Mouse (Mus musculus): ENCODE data around the gene Zfp108. TPM values are rescaled to one million over a fixed set of nuclear protein-coding genes. Genes with fewer than 3 reads are reported as not detected.
A peak's percentile ranks its signal among the peaks of the same experiment; 100 is the strongest.
"Not testable (repeated sequence)": the region's sequence is repeated elsewhere in the genome, so short reads cannot be mapped to it uniquely, and the experiment has no call there.

Zfp108 gene
- total RNA-seq, 2 experiments from 2014 or later = 1.9 to 2.3 TPM

DNA sequence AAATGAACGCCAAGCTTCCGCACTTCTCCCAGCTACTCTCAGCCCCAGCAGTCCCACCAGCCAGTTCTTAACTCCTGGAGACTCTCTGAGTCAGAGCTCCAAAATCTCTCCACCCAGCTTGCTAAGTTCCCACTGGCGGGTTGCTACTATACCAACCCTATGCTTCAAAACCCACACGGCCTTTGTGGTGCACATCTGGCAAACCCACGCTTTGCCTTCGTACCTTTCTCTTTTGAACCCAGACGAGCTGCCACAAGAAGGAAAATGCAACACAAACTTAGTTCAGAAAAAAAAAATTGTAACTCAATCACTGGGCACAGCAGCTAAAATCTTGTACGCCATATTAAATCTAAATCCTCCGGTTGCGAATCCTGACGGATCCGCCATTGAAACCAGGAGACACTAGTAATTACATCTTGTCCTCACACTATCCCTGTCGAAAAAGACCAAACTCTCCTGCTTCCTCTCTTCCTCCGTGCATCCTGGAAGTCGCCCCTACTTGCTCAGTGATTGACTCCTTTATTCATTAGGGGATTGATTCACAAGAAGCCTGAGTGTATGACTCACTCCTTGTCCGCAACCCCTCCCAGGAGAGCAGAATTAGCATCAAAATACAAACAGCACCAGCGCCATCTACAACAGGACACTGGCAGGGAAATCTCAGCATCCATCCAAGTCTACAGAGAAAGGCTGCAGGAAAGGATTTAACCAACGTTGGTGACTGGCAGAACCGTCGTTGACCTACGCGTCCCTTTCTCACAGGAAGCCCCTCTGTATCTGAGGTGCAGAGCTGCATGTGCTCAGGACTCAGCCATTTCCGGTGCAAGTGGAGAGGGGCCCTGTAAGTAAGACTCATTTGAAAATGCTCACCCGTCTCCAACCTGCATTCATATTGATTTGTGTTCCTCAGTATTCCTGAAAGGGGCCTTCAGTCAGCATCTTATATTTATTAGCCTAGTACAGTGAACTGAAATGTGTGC, 13.9 kb downstream of the Zfp108 start:
- no peak overlapping the region for H3K4me3 ChIP-seq
- DNase-seq = no peak
- TF ChIP-seq CTCF (IDR thresholded peaks at IDR 0.05) = no peak
- intact Hi-C loops (cut with DNase I) = loop anchor here (2.0 to 5.0 kb wide), 3 partner anchors 14 to 156 kb away; partner anchors contain the start of genes Zfp108, Zfp112 and Zfp235
- H3K27ac ChIP-seq = no peak overlapping the region

DNA sequence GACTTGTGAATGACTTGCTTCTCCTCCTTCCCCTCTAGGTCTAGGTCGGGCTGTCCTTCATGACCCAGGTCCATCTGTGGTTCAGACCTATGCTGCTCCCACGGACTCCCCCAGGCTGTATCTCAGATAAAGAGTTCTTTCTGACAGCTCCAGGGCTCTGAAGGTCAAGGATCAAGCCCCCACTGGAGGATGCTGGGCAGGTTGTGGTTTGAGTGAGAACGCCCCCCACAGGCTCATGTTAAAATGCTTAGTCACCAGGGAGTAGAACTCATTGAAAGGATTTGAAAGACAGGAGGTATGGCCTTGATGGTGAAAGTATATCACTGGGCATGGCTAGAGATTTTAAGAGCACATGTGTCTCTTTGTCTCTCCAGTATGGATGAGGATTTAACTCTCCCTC, 14.7 kb downstream of the Zfp108 start:
- peak overlapping the region; percentile 81; the same call in 1 of the 2 replicates for H3K4me3 ChIP-seq
- no peak overlapping the region for H3K27ac ChIP-seq
- no peak for TF ChIP-seq CTCF (IDR thresholded peaks at IDR 0.05)
- DNase-seq = no peak
- intact Hi-C loops (cut with DNase I) = loop anchor here (2.0 to 5.0 kb wide), 3 partner anchors 14 to 157 kb away; partner anchors contain the start of genes Zfp108, Zfp112 and Zfp235

DNA sequence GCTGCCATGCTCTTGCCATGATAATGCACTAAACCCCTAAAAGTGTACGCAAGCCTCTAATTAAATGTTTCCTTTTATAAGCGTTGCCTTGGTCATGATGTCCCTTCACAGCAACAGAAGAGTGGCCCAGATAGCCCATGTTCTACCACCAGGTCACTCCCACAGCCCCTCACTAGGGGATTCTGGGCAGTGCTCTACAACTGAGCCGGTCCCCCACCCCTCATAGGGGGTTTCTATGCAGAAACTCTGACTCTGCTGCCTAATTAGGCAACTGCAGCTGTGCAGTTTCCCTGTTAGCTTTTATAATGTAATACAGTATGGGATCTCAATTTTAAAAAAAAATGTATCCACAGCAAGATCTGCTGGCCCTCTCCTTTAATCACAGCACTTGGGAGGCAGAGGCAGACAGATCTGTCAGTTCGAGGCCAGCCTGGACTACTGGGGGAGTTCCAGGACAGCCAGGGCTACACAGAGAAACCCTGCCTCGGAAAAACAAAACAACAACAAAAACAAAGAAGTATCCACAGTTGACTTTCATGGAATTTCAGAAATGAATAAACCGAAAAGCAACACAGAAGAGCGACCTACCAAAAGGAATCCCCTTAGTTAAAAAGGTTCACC, 15.2 kb downstream of the Zfp108 start:
- no peak for DNase-seq
- H3K4me3 ChIP-seq = peak overlapping the region; percentile 81
- intact Hi-C loops (cut with DNase I) = loop anchor here (2.0 to 5.0 kb wide), 3 partner anchors 15 to 157 kb away; partner anchors contain the start of genes Zfp108, Zfp112 and Zfp235
- no peak for TF ChIP-seq CTCF (IDR thresholded peaks at IDR 0.05)
- peak overlapping the region; percentile 87 for H3K27ac ChIP-seq

DNA sequence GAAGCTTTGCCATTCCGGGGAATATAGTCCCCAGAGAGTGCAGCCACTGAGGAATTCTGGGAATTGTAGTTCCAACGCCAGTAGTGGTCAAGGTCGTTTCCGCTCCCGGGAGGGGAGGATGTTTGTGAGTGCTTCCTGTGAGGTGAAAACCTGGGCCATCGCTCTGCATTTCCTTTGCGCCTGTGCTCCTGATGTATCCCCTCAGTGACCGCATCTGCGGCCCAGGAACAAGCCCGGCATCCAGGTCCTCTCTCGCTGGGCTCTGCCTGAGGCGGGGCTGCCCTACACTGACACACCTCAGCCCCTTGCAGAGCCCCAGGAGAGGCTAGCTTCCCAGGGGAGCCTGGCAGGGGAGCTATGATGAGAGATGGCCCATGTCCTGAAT, 15.7 kb downstream of the Zfp108 start, which contains the start of gene Zfp93:
TSS of gene Zfp93 (plus strand) at position 133 of the 385 bp plus-strand sequence.
- intact Hi-C loops (cut with DNase I) = no loop called here
- peak within 1 kb of the TSS; percentile 87 for H3K27ac ChIP-seq

DNA sequence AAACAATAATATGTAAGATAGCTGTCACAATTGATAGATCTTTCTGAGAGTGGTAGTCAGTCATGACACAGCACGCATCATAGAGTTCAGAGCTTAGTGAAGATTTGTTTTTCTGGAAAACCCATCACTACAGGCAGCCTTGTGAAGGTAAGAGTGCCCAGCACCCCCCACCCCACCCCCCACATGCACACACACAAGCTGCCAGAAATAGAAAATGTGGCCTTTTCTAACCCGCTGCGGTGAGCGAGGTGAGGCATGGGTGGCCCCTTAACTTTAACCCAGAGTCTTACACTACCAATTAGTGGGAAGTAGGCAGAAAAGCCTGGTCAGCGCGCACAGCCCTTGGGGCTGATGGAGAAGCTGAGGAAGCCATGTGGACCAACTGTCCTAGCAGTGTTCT, 16.6 kb downstream of the Zfp108 start:
- no peak for DNase-seq
- Histone ChIP-seq H3K4me3 (no peak overlapping the region), H3K27ac (no peak overlapping the region)
- no peak for TF ChIP-seq CTCF (IDR thresholded peaks at IDR 0.05)
- intact Hi-C loops (cut with DNase I) = no loop called here

More for the DNA sequence above, 15.7 kb downstream of the Zfp108 start, which contains the start of gene Zfp93:
- peak within 1 kb of the TSS; percentile 81 for H3K4me3 ChIP-seq
- no peak for TF ChIP-seq CTCF (IDR thresholded peaks at IDR 0.05)
- peak; percentile 76 for DNase-seq

DNA sequence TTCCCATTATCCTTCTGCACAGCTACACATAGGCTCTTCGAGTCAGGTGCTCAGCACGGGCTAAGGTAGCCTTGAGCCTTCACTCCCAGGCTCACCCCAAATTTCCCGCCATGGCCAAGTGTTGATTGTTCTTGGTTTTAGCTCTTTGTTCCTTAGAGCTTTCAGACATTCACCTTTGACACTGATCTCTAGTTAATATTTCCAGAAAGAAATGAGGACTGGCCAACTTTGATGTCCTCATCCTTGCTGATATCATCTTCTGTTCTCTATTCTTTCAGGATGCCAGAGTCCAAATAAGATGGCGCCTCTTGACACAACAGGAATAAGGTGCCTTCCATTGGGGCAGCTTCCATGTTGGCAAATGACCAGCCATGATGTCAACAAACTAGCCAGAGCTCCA, 19.9 kb downstream of the Zfp108 start:
- no peak for DNase-seq
- H3K4me3 ChIP-seq = no peak overlapping the region
- intact Hi-C loops (cut with DNase I) = no loop called here
- no peak overlapping the region for H3K27ac ChIP-seq
- no peak for TF ChIP-seq CTCF (IDR thresholded peaks at IDR 0.05)

DNA sequence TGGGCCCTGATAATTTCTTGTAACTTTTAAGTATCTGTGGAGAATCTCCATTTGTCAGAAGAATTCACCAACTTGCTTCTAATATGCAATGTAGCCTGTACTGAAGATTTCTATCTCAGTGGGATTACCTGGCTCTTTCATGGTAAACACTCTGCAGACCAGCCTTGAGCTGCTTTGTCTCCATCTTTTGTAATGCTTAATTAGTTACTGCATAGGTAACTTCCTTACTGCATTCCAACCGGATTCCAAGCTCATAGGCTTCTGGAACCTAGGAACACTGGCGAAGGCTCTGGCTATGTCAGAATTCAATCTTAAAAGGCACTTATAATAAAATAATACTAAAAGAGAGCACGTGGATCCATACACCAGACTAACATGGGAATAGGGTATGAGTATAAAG, 24.2 kb downstream of the Zfp108 start:
- H3K4me3 ChIP-seq; intact Hi-C loops (cut with DNase I); DNase-seq; H3K27ac ChIP-seq: not testable (repeated sequence)

DNA sequence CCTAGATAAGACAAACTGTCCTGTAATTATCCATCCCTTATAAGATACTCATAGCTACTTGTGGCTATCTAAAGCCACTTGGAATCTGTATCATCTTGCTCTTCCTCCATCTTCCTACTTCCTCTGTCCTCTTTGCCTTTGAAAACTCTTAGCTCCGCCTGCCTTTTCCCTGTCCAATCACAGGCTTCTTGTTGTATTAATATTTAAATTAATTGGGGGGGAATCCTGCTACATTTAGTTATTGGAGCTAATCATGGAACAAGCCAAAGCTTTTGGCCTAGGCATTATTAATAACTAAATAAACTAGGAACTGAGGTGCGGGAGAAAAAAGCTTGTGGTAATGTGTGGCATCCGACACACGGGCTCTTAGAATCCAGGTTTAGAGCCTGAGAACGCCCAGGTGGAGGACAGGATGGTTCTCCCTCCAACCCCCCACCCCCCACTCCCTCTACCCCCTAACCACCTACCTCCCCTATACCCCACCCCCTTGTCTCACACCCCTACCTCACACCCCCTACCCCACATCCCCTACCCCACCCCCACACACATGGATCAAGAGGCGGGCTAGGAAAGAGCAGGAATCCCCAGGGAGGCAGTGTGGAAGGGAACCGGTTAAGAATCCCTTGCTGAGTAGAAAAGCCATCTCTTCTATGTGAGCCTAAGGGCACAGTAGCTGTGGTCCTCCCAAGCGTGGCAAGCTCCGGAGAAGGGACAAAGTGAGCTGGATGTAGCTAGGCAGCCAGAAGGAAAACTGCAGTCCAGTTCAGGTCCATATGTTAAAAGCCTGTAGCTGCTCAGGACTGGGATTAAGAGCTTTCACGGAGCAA, 25.6 kb downstream of the Zfp108 start:
- no peak for DNase-seq
- no peak overlapping the region for H3K4me3 ChIP-seq
- no peak overlapping the region for H3K27ac ChIP-seq
- no peak for TF ChIP-seq CTCF (IDR thresholded peaks at IDR 0.05)
- intact Hi-C loops (cut with DNase I) = no loop called here

DNA sequence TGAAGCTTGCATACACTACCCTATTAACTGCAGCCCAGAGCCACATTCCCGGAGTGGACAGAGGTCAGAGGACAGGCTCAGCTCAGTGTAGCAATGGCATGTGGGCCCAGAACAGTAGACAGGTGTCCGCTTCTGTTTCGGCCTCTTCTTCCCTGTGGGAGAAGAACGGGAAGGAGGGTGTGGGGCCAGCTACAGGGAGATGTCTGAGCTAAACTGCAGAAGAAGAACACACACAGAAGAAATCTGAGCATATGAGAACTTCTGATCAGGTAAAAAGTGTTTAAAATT, 26.2 kb downstream of the Zfp108 start:
- Histone ChIP-seq H3K4me3 (no peak overlapping the region), H3K27ac (no peak overlapping the region)
- no peak for TF ChIP-seq CTCF (IDR thresholded peaks at IDR 0.05)
- no peak for DNase-seq
- intact Hi-C loops (cut with DNase I) = no loop called here

DNA sequence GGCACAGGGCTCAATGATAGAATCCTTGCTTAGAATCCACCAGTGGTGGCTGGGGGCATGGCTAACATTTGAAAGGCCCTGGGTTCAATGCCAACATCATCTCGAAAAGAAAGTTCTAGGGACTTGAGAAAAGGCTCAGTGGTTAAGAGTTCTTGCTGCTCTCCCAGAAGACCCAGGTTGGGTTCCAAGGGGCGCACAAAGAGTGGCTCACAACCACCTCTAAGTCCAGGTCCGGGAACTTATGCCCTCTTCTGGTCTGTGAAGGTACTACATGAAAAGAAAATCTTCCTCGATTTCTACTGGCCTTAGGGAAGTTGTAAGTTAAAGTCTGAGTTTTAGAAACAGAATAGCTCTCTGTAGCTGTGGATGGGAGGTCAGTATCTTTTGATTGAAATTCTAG, 31.5 kb downstream of the Zfp108 start:
- TF ChIP-seq CTCF (IDR thresholded peaks at IDR 0.05) = peak; percentile 17; the same call in 1 of the 2 replicates
- DNase-seq = no peak
- intact Hi-C loops (cut with DNase I) = no loop called here
- Histone ChIP-seq H3K27ac (no peak overlapping the region), H3K4me3 (no peak overlapping the region)

DNA sequence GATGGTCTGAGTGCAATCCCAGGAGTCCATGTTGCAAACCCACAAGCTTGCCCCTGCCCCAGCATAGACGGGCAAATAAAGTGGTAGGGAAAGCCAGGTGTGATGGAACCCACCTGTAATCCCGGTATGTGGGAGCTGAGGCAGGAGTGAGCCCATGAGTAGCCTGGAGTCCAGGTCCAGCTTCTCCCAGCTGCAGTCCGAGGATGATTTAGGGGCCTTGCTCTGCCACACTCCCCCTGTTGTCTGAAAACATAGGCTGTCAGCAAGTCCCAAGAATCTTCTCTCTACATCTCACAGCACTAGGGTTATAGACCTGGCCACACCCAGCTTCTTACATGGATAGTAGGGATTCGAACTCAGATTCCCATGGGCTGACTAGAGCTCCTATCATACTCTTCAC, 32.3 kb downstream of the Zfp108 start:
- TF ChIP-seq CTCF (IDR thresholded peaks at IDR 0.05) = no peak
- intact Hi-C loops (cut with DNase I) = no loop called here
- no peak for DNase-seq
- Histone ChIP-seq H3K4me3 (no peak overlapping the region), H3K27ac (no peak overlapping the region)

DNA sequence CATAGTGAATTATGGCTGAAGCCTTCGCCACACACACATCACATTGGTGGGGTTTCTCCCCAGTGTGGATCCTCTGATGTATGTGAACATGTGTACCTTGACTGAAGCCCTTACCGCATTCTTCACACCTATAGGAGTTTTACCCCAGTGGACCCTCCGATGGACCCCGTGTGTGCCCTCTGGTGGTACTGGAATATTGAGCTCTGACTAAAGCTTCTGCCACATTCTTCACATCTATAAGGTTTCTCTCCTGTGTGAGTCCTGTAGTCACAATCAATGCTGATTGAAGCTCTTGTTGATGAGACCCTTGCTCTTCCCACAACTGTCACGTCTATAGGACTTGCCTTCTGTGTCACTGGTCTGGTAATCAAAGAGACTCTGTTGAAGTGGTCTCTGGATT, 33.1 kb downstream of the Zfp108 start:
- H3K27ac ChIP-seq = no peak overlapping the region
- no peak for DNase-seq
- H3K4me3 ChIP-seq = no peak overlapping the region
- 0 out of 2 replicates have a peak, but pooled peaks have one; percentile 0 for TF ChIP-seq CTCF (IDR thresholded peaks at IDR 0.05)
- intact Hi-C loops (cut with DNase I) = no loop called here

Measured in gastrocnemius, adult 2 months (tissue).